In genomic region chr9:83536959-83537358, GRCm38 (mm10) we compare ENCODE assay signal across 23 mouse cellular contexts. TPM values are rescaled to one million over a fixed set of nuclear protein-coding genes. Genes with fewer than 3 reads are reported as not detected.
DNase-seq lines count a peak whose midpoint lies in the region; ATAC-seq and TF ChIP-seq lines count a peak whose summit lies in the region.
"Had no signal": no experiment of that assay in that cellular context is flagged by ENCODE, and none has a peak within 500 bp of the region (broad histone marks: within the 10 kb centered on the region; RNA-seq: fewer than 3 reads in every experiment).

No protein-coding gene starts in this region.

- H3K9ac ChIP-seq in heart, embryonic 13.5 days = no peak overlapping the region
- H3K9ac ChIP-seq in heart, embryonic 11.5 days (ENCODE audit: low read depth, low read length) = no peak overlapping the region
- H3K9ac ChIP-seq in liver, adult 2 months (ENCODE audit: low read depth, low read length) = no peak overlapping the region
- H3K9ac ChIP-seq: embryonic facial prominence, embryonic 13.5 days; embryonic facial prominence, embryonic 15.5 days; forebrain, embryonic 12.5 days had no signal

- ATAC-seq in heart, embryonic 13.5 days (ENCODE audit: extremely low read depth, insufficient number of reproducible peaks, low FRiP score, low TSS enrichment) = no peak
- no peak for ATAC-seq in heart, embryonic 11.5 days (replicated peaks; ENCODE audit: insufficient number of reproducible peaks, low FRiP score, low TSS enrichment)
- ATAC-seq: forebrain, embryonic 14.5 days had no signal

- no peak overlapping the region for H3K4me2 ChIP-seq in heart, embryonic 13.5 days
- H3K4me2 ChIP-seq in heart, embryonic 11.5 days = no peak overlapping the region
- H3K4me2 ChIP-seq: embryonic facial prominence, embryonic 13.5 days; embryonic facial prominence, embryonic 15.5 days; forebrain, embryonic 12.5 days had no signal

- no peaks in the 10 kb centered on the region for H3K79me2 ChIP-seq in liver, adult 2 months (ENCODE audit: control insufficient read depth, insufficient read depth, low read length)

- 84% methylated on average over 4 of the region's 4 CpGs for WGBS in heart, embryonic 13.5 days
- WGBS in heart, embryonic 11.5 days (ENCODE audit: insufficient replicate concordance) = 88% methylated on average over 4 of the region's 4 CpGs
- 31% methylated on average over 4 of the region's 4 CpGs for WGBS in liver, adult 2 months

- TF ChIP-seq POLR2A in liver, adult 2 months (IDR thresholded peaks at IDR 0.05; ENCODE audit: extremely low read depth, insufficient read depth, low read length) = no peak

- H3K9me3 ChIP-seq in heart, embryonic 13.5 days = no peaks in the 10 kb centered on the region
- no peaks in the 10 kb centered on the region for H3K9me3 ChIP-seq in heart, embryonic 11.5 days (replicated peaks; ENCODE audit: control insufficient read depth, low read length)
- H3K9me3 ChIP-seq: embryonic facial prominence, embryonic 13.5 days; embryonic facial prominence, embryonic 15.5 days; forebrain, embryonic 10.5 days; forebrain, embryonic 12.5 days had no signal

- DNase-seq in heart, adult 11 months = peak; percentile 31
- no peak for DNase-seq in heart, postnatal 4 days
- peak; percentile 94 for DNase-seq in liver, adult 2 months (ENCODE audit: extremely low read depth, low read depth, low spot score)
- no peak for DNase-seq in liver
- DNase-seq: adrenal gland, adult 2 months; adrenal gland, postnatal 10 days; adrenal gland, postnatal 25 days; cerebellum, adult 11 months; cerebellum, adult 18-20 months; cerebellum, adult 8-10 months; cerebellum, adult 9-11 months; cerebellum, postnatal 14 days; cerebellum, postnatal 36 days; embryo, embryonic 11 days had no signal

- peak overlapping the region; percentile 57 for H3K27ac ChIP-seq in heart, embryonic 13.5 days (replicated peaks)
- no peak overlapping the region for H3K27ac ChIP-seq in heart, embryonic 11.5 days (ENCODE audit: low read depth, low read length)
- peak overlapping the region; percentile 38 for H3K27ac ChIP-seq in liver, adult 2 months (replicated peaks; ENCODE audit: insufficient read depth, low read depth, low read length)
- H3K27ac ChIP-seq: embryonic facial prominence, embryonic 13.5 days; embryonic facial prominence, embryonic 15.5 days; forebrain, embryonic 10.5 days; forebrain, embryonic 12.5 days had no signal

- no peak for TF ChIP-seq CTCF in liver, adult 2 months (IDR thresholded peaks at IDR 0.05; ENCODE audit: low read depth, low read length)

- H3K36me3 ChIP-seq in heart, embryonic 13.5 days = no peaks in the 10 kb centered on the region
- no peaks in the 10 kb centered on the region for H3K36me3 ChIP-seq in heart, embryonic 11.5 days (ENCODE audit: control insufficient read depth, insufficient read depth, low read length)
- no peaks in the 10 kb centered on the region for H3K36me3 ChIP-seq in liver, adult 2 months (ENCODE audit: control insufficient read depth, insufficient read depth, low read length)
- H3K36me3 ChIP-seq: embryonic facial prominence, embryonic 13.5 days; embryonic facial prominence, embryonic 15.5 days; forebrain, embryonic 10.5 days; forebrain, embryonic 12.5 days had no signal

- H3K4me1 ChIP-seq in heart, embryonic 13.5 days = peaks cover 48% of the 10 kb centered on the region
- peaks cover 27% of the 10 kb centered on the region for H3K4me1 ChIP-seq in heart, embryonic 11.5 days (ENCODE audit: control insufficient read depth, insufficient read depth, low read length)
- peaks cover 15% of the 10 kb centered on the region for H3K4me1 ChIP-seq in liver, adult 2 months (ENCODE audit: control insufficient read depth, insufficient read depth, low read length)
- H3K4me1 ChIP-seq: embryonic facial prominence, embryonic 15.5 days had no signal

- H3K4me3 ChIP-seq in heart, embryonic 13.5 days = no peak overlapping the region
- no peak overlapping the region for H3K4me3 ChIP-seq in heart, embryonic 11.5 days (ENCODE audit: low read depth, low read length)
- H3K4me3 ChIP-seq in liver, adult 2 months (ENCODE audit: insufficient read depth, low read depth, low read length) = no peak overlapping the region
- H3K4me3 ChIP-seq: embryonic facial prominence, embryonic 13.5 days; embryonic facial prominence, embryonic 15.5 days; erythroblast, embryonic 14.5 days; forebrain, embryonic 10.5 days; forebrain, embryonic 12.5 days had no signal

- H3K27me3 ChIP-seq in heart, embryonic 13.5 days (replicated peaks) = no peaks in the 10 kb centered on the region
- no peaks in the 10 kb centered on the region for H3K27me3 ChIP-seq in heart, embryonic 11.5 days (ENCODE audit: control insufficient read depth, insufficient read depth, low read length)
- no peaks in the 10 kb centered on the region for H3K27me3 ChIP-seq in liver, adult 2 months (ENCODE audit: control insufficient read depth, insufficient read depth, low read length)
- H3K27me3 ChIP-seq: embryonic facial prominence, embryonic 13.5 days; embryonic facial prominence, embryonic 15.5 days; forebrain, embryonic 12.5 days had no signal

RNA-seq across cellular contexts. Expression of gene Sh3bgrl2, which starts 11.2 kb away (rescaled TPM):
- total RNA-seq in heart, postnatal 4 days (2021) = 1 to 10 TPM; 6.1 to 7.5 TPM
- 15.0 and 18.6 TPM in 2 replicates for polyA plus RNA-seq in heart, embryonic 13.5 days (2015; fragmentation: Nextera tagmentation; extraction: Ambion mirVana)
- 20.5 and 22.4 TPM in 2 replicates for polyA plus RNA-seq in heart, embryonic 11.5 days (2014; fragmentation: Nextera tagmentation; extraction: Ambion mirVana)
- 22.7 and 25.0 TPM in 2 replicates for total RNA-seq in liver, adult 2 months (2014; rRNA removed)
- 8.4 and 9.6 TPM in 2 replicates for polyA plus RNA-seq in liver, adult 2 months (2012; rRNA removed)
- total RNA-seq: MEL had no signal

Comparison
In these comparisons a context has a peak if more than half of its experiments do, and no peak if none do; other contexts are left out.
1. DNase-seq: peak in heart, adult 11 months (single experiment) and liver, adult 2 months (single experiment); none in heart, postnatal 4 days (single experiment) and liver (single experiment).